Mouse (Mus musculus) cortical plate, adult 2 months (tissue): ENCODE measurements around the gene Myt1l.

Experiments
- CTCF ChIP-seq: fragments of 200-500 bp; IDR thresholded peaks from 2 replicates; pipeline ENCODE4 v1.5.1; 2011; ENCODE audit warnings: mild to moderate bottlenecking, control low read depth, low read length; ENCODE audit not compliant: insufficient read depth; ENCODE audit errors: extremely low read depth
- POLR2A ChIP-seq: fragments of 200-500 bp; IDR thresholded peaks from 2 replicates; pipeline ENCODE4 v1.6.1; 2011; ENCODE audit warnings: mild to moderate bottlenecking, low read length, control low read depth; ENCODE audit not compliant: insufficient read depth; ENCODE audit errors: extremely low read depth

- no peak for TF ChIP-seq POLR2A
- TF ChIP-seq CTCF = no peak
These were observed 184.9 kb downstream of the Myt1l start for GRCm38 (mm10) chr12:29712795-29713721.
